Mouse (Mus musculus) A20 (cell line): ENCODE data around the gene Mga.

Source experiments
- DNase-seq: peaks from one replicate; pipeline ENCODE4 v3.0.0-alpha.2; 2011; ENCODE audit warnings: low read depth, low spot score

Gene Mga

DNA sequence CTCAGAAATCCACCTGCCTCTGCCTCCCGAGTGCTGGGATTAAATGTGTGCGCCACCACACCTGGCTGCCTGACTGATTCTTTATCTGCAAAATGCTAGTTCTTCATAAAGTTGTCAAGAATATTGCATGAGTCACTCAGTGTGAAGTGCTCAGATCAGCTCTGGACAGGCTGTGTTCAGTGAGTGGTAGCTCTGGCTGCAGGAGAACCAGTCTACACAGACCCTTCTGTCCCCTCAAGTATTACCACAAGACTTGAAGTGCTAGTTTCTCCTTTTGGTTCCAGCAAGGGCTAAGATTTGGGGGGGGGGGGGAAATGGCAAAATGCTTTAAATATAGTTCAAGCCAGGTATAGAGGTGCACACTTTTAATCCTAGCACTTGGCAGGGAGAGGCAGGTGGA is 90.4 kb downstream of the Mga start:
- DNase-seq, result no peak

DNA sequence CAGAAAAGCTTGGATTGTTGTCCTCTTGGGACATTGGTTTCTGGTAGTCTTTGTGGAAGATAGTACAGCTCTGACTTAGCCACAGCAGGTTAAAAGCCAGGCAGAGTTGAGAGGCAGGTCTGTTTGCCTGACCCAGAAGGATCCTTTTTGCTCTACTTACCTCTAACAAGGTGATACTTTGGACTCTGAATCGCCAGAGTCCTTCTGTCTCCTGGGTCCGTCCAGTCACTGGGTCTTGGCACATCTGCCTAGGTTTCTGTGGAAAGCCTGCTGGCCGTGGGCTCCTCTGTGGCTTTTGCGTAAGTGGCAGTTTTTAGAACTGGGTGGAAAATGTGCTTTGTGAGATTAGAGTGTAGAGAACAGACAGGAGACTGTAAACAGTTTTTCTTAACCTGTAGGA is 91.9 kb downstream of the Mga start:
- DNase-seq, result no peak

DNA sequence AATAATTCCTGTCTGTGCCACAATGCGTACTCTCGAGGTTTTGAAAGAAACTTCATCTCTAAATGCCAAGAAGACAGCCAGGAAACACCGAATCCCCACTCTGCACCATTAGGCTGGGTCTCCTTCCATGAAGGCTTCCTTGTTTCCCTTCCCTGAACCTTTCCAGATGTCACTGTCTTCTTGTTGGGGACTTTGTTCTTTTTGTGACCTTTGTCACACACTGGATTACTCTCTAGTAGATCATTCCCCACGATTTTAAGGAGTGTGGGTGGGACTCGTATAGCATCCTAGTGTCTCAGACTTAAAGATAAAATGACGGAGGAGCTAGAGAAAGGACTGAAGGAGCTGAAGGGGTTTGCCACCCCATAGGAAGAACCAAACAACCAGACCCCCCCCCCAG is 93.9 kb downstream of the Mga start:
- no peak for DNase-seq

DNA sequence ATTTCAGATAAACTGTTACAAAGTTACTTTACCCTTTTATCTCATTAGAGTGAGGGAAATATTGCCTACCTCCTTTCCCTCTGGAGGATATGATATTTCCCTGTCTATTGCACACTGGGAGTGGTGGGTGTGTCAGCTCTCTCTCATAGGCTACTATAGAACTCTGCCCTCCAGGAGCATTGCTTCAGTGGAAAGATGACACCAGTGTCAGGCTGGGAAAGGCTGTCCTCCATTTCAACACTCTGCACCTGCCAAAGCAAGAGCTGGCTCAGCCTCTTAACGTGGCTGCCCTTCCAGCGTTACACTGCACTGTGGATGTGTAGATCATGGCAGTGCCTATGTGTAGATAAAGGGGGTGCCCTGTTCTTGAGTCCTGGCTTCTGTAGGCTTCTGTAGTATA is 95.3 kb downstream of the Mga start:
- DNase-seq, result no peak

DNA sequence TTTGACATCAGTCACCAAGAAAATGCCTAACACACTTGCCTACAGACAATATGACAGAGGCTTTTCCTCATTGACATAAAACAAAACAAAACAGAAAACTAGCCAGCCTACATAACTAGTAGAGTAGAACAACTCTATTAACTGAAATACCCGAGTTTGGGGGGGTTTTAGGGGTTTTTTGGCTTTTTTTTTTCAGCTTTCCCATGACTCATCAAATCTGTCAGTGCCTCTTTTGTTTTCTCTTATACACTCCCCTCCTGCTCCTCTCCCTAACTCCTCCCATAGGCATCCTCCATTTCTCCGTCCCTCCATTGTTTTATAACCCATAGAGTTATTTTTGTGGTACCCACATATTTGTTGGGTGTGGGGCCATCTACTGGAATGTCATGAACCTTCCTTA is 96.5 kb downstream of the Mga start:
- DNase-seq, result no peak

DNA sequence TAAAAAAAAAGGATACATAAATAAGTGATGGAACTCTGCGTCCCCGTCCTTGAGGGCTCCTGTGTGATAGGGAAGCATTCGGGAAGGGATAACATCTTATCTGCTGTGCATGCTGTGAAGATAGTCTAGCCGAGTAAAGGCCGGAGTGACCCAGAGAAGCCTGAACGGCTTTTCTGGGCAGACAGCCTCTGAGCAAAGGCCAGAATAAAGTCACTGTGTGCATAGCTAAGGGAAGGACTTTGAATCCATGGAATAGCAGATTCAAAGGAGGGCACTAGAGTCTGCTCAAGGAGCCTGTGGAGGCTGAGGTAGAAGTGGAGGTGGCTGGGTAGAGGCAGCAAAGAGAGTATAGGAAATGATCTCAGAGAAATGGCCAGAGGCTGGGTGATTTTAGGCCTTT is 97.8 kb downstream of the Mga start:
- DNase-seq, result no peak

DNA sequence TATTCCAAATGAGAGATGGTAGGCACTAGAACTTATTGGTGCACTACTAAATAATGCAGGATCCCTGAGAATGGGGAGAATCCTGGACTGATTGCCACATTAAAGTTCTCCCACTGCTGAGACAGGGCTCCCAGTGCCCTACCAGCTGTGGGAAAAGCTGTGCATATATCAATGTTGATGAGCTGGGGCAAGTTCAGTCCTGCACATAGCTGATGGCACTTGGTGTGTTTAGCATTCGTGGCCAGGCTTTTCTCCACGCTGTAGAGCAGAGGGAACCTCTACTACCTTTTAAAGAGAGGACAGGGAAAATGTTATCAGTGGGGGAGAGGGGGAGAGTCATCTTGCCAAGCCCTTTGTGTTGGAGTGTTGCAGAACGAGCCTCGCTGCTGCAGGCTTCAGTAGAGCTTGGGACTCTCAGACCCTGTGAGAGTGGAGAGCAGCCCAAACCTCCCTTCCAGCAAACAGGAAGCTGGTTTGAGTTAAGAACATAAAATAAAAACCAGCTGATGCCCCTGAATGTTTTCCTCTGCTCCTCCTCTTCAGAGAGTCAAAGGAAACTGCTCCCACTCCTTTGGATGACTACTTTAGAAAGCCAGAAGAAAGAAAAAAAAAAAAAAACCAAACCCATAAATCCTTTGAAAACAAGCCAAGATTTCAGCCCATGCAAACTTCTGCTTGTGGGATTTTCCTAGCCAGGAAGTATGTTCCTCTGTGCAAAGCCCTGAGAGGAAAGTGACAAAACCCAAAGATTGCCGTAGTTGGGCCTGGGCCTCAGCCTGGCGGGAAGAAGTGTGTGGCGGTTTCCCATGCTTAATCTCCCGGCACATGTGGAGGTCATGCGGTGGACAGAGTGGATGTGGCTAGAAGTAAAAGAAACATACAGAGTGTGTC is 98.6 kb downstream of the Mga start:
- DNase-seq, result no peak

DNA sequence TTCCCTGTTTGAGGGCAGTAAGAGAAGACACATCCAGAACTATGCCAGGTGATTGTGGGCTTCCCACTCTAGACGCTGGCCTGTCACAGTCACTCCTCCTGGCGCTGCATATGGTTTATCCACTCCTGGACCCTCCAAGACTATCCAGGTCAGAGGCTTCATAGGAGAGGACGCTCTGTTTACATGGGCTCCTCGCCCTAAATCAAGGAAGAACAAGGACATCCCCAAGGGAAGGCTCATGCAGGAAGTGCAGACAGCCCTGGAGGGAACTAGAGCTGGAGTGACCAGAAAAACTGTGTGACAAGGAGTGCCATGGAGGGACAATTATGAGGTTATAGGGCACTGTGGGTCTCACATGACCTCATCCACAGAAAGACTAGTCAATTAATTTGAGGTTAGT is 100.3 kb downstream of the Mga start:
- DNase-seq, result no peak

DNA sequence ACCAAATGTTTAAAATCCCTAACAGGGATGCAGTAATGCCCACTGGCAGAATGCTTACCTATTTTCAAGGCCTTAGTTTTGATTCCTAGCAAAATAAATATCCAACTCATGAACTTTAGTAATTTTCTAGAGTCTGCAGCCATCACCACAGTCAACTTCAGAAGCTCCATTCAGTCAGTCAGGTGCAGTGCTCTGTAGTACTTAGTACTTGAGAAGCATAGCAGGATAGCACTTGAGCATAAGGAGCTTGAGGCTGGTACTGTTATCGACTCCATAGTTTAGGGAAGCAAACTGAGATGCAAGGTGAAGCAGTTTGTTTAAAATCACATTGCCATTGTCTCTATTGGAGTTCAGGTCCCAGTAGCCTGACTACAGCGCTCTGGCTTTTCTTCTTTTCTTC is 102.7 kb downstream of the Mga start:
- DNase-seq, result no peak

DNA sequence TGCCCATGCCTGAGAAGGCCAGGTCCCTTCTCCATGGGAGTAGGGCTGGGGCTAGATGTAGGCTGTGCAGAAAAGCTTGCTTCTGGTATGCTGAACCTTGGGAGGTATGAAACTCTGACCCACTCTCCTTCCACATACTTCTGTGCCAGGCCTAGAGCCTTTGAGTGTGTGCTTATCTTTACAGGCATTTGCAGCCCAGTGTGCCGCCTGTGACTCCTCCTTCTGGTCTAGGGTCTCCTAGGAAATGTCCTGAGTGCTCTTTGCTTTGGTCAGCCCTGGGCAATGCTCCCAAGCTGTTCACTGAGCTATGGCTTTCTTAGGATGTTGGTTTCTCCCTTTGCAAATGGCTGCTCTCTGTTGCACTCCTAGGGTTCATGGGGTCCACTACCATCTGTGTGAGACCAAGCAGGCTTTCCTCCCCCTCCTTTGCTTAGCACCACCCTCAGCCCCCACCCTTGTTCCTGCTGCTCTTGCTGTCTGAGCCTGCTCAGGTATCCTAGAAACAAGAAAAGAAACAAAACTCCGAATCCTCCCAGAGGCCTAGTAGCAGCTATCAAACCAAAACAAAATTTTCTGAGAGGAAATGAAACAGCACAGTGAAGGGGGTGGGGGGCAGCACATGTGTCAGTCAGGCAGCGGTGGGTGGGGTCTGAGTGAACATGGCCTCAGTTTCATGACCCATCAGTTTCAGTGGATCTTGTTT is 104.0 kb downstream of the Mga start:
- DNase-seq, result peak; percentile 61

DNA sequence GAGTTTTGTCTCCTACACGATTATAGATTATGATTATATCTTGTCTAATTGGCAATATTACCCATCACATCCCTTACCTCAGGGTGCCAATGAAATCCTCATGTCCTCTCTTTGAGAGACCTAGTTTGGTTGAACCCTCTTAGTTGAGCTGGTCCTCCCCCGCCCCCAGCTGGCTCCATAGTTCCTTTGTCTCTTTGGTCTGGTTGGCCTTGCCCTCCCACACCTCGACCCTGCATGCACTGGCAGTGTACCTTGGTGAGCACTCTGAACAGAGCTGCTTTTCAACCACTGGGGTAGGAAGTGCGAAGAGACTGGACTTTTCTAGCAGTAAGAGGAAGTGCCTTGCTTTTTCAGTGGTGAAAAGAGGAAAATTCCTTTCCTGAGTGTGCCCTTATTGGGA is 104.9 kb downstream of the Mga start:
- DNase-seq, result no peak

DNA sequence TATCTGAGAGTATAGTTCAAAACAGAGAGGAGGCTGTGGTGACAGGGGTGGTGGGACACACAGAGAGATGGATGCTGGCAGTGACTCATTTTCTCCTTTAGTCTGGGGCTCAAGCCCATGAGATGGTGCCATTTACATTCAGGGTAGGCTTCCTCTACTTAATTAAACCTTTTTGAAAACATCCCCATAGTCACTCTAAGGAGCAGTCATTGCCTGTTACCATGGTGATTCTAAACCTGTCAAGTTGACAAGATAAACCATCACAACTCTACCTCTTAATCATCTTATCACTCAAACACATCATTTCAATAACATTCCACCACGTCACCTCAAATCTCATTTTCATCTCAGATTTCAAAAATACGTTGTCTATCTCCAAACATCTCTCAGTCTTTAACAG is 106.9 kb downstream of the Mga start:
- no peak for DNase-seq

DNA sequence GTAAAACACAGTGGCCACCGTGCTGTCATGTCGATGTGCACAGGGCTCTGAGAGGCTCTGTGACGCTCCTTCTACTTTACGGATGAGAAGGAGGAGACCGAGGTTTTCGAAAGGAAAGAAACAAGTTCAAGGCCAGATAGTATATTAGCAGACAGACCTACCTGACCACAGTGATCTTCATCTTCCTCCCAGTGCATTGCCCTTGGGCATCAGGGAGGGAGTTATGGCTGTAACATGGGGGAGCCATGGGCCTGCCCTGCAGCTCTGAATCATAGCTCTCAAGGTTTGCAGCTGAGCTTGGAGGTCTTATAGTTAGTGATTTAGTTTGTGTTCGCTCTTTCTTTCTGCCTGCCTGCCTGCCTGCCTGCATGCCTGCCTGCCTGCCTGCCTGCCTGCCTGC is 109.7 kb downstream of the Mga start:
- DNase-seq, result no peak

DNA sequence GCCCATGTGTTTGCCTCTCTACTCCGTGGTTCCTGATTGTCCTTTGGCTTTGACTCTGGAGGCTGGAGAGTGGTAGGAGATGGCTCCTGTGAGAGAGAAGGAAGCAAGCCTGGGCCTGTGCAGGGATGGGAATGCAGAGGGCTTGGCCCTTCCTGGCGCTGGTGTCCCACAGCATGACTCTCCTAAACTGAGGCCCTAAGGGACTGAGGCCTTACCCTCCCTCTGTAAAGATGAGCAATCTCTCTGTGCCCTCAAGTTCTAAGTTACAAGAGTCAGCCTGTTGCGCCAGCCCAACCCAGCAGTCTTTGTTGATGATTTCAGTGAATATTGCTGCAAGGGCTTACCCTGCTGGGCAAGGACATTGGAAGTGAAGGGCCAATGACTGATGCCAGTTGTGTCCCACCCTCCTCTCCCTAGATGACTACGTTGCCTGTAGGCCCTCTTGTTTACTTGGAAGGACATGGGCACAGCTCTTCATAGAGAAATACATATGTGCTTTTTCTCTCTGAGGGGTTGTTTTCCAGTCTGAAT is 110.7 kb downstream of the Mga start:
- no peak for DNase-seq

DNA sequence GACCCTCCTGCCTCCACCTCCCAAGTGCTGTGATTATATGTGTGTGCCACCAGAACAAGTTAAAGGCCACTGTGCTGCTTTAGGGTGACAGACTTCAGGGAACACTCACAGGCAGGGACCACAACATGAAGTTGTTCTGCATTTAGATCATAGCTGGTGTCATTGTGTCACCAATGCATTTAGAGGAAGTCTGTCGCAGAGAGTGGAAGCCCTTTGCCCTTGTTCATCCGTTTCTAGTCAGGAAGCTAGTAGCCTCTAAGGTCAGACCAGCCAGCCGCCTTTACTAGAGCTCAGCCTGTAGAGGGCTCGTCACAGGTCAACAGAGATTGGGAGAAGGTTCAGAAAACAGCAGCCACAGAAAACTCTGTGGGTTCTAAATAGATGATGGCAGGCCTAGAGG is 111.6 kb downstream of the Mga start:
- no peak for DNase-seq

DNA sequence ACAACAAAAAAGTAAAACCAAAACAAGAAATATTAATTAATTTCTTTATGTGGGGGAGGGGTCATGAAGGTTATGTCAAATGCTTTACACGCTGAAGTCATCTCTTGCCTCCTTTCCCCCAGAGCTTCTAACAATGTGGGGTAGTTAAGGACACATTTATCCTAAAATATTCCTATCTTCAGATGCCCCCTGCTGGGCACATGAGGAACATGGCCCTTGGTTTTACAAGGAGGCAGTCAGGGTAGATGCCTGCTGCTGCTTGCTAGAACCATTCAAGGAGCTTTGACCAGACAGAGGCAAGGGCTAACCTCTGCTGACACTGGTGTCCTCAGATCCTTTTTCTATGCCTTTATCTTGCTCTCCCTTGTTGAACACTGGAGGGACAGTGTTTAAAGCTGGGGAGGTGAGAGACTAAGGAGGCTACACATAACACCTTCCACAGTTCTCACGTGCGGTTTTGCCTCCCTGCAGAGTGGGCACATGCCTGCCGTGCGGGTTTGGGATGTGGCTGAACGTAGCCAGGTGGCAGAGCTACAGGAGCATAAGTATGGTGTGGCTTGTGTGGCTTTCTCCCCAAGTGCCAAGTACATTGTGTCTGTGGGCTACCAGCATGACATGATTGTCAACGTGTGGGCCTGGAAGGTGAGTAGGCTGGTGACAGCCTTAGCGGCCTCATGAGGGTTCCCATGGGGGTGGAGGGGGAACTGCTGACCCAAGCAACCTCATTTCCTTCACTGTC is 114.6 kb downstream of the Mga start:
- DNase-seq, result peak; percentile 62

DNA sequence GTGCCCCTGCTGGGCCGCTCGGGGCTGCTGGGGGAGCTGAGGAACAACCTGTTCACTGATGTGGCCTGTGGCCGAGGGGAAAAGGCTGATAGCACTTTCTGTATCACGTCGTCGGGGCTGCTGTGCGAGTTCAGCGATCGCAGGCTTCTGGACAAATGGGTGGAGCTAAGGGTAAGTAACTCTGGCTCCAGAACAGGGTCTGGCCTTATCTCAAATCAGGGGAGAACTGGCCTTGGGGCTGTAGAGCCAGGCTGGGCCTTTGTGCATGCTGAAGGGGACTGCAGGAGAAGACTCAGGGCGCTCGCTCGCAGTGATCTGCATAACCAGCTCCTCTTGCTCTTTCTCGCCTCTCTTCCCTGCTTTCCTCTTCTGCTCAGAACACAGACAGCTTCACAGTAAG is 115.9 kb downstream of the Mga start:
- no peak for DNase-seq

DNA sequence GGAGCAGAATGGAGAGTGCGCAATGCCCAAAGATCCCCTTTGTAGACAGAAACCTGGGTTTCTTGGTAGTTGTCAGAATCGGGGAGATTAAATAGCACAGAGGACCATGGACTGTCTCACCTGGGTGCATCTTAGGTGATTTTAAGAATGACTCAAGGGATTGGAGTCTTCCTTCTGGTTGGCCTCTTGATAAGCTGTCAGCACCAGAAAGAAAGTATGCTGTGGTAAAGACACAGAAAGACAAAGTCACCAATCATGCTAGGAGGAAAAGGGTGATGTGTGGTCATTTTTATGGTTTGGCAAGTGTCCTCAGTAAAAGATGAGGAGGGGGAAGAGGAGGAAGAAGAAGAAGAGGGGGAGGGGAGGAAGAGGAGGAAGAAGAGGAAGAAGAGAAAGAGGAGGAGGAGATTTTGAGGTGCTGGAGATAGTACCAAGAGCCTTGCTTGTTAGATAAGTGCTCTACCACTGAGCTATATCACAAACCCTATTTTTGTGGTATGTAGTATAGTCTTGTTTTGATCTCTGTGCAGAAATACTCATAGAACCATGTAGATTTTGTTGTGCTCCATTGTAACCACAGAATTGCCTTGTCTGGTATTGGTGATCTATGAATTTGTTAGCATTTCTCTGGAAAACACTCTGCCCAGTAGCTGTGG is 116.9 kb downstream of the Mga start:
- DNase-seq, result no peak

DNA sequence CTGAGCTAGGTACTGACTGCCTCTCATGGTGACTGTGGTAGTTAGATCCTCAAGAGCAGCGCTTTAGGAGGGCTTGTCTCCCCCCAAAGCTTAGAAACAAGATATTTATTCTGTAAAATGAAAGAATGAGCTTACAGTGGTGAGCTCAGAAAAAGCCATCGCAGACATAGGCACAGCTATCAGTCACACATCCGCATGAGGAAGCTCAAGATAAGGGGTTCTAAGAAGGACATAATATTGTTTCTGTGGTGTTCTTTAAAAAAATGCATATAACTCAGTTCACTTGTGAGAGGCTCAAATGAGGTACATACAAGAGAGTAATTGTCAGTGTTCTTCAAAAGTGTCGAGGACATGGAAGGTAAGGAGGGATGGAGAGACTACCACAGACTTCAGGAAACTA is 118.9 kb downstream of the Mga start:
- DNase-seq, result no peak

DNA sequence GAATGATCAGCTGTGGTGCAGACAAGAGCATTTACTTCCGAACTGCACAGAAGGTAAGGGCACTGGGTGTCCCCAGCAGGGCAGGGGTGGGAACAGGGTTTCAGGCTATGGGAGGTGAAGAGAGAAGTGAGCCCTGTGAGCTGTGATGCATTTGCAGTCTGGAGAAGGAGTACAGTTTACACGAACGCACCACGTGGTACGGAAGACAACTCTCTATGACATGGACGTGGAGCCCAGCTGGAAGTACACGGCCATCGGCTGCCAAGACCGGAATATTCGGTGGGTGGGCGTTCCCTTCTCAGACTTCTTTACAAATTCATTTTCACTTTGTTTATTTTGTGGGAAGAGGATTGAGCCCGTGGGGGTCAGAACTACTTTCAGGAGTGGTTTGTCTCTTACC is 120.6 kb downstream of the Mga start:
- no peak for DNase-seq
